Mouse (Mus musculus) G1E-ER4 (cell line): Measurements from ENCODE around the gene Pltp. TPM values are rescaled to one million over a fixed set of nuclear protein-coding genes. Genes with fewer than 3 reads are reported as not detected.

Experiments
- GATA1 ChIP-seq: IDR thresholded peaks from one replicate; pipeline ENCODE4 v1.8.0; 2012; ENCODE audit warnings: low read length, inconsistent platforms
- polyA plus RNA-seq: library from polyadenylated mRNA; stranded (reverse); fragments of >175 nt; gene quantifications from 2 replicates; pipeline ENCODE4 v1.2.3, GENCODE M21; 2012

The Pltp gene
- polyA plus RNA-seq, 1 experiment: not detected

DNA sequence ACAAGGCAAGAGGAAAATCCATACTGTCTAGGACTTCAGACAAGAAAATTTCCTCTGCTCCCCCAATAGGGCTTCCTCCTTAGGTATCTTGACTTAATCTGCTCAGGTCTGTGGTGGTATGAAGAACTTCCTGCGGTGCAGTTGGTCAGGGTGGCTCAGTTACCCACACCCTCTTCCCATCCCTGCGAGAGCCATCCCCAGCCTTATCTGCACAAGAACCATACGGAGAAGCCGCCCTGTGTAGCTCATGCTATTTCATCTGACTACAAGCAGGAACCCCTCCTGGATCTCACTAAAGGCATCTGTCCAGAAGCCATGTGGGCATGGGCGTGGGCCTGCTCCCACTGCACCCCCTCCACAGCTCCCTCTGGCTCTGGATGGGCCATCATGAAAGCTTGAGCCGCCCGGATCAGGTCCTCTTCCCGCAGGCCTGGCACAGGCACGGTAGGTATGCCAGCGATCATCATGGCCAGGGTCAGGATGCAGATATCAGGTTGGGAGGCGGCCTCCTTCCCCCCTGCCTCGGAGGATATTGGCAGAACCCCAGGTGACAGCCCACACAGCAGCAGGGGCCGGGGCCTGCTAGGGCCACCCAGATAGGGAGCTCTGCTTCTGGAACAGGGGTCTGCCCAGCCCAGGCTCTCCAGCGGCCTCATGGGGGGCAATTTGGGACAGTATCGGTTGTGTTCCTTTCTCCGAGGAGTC, 30.2 kb downstream of the Pltp start:
- no peak for TF ChIP-seq GATA1

- no peak for TF ChIP-seq GATA1
Measured at GRCm38 (mm10) chr2:164825521-164825920, 32.0 kb downstream of the Pltp start.

DNA sequence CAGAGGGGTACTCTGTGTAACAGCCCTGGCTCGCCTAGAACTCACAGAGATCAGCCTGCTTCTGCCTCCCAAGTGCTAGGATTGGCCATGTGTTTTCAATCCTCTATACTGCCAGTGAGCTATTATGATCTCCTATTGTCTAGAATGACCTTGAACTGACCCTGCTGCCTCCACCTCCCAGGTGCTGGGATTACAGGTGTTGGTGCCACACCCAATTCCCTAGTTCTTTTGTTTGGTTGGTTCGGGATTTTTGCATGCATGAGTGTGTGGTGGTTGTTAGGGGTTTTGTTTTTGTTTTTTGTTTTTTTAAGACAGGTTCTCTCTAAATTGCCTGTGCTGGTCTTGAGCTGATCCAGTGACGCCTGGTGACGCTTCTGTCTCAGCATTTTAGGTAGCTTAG, 33.5 kb downstream of the Pltp start:
- TF ChIP-seq GATA1: no peak

- TF ChIP-seq GATA1: no peak
Measured at GRCm38 (mm10) chr2:164823181-164823585, 34.3 kb downstream of the Pltp start.

- no peak for TF ChIP-seq GATA1
Measured at GRCm38 (mm10) chr2:164822636-164823165, 34.8 kb downstream of the Pltp start, which contains the start of gene Zswim1. Gene Zswim1 (plus strand): TSS chr2:164822686.

GRCm38 (mm10) chr2:164821060-164821459, 36.5 kb downstream of the Pltp start:
- no peak for TF ChIP-seq GATA1

- no peak for TF ChIP-seq GATA1
Measured at GRCm38 (mm10) chr2:164817703-164818102, 39.8 kb downstream of the Pltp start.

DNA sequence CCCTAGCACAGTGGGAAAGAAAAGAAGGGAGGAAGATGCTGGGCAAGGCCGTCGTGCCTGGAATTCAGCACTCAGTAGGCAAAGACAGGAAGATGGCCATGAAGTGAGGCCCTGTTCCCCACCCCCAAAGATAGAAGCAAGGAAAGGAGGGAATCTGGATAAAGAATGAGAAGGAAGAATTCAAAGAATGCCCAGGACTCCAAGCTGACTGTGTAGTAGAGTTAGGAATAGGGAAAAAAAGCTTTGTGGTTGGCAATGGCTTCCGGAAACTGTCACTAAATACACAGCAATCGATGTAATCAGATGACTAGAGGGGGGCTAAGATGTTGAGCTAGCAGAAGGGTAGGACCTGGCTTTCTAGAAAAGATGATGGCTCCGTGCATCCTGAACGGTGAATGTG, 40.3 kb downstream of the Pltp start:
- TF ChIP-seq GATA1: no peak

- TF ChIP-seq GATA1: no peak
Measured at GRCm38 (mm10) chr2:164815821-164816220, 41.7 kb downstream of the Pltp start.

GRCm38 (mm10) chr2:164815348-164815747, 42.2 kb downstream of the Pltp start:
- TF ChIP-seq GATA1: no peak

GRCm38 (mm10) chr2:164813557-164813956, 44.0 kb downstream of the Pltp start:
- no peak for TF ChIP-seq GATA1

GRCm38 (mm10) chr2:164806614-164807013, 50.9 kb downstream of the Pltp start:
- TF ChIP-seq GATA1: no peak

DNA sequence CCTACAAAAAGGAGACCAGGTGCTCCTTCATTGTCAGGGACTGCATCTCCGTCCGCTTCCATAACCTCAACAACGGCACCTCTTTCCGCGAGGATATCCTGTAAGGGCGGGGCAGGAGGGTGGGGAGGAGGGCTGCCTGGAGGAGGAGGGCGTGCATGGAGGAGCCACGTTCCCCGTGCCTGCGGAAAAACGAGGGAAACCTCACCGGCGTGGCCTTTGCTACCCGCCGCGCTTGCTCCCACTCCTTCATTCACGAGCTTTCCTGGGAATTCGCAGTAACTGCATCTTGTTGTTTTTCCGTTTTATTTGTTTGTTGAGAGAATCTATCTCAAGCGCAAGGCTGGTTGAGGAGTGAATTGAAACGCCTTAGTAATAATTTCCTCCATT, 52.2 kb downstream of the Pltp start:
- TF ChIP-seq GATA1: no peak

DNA sequence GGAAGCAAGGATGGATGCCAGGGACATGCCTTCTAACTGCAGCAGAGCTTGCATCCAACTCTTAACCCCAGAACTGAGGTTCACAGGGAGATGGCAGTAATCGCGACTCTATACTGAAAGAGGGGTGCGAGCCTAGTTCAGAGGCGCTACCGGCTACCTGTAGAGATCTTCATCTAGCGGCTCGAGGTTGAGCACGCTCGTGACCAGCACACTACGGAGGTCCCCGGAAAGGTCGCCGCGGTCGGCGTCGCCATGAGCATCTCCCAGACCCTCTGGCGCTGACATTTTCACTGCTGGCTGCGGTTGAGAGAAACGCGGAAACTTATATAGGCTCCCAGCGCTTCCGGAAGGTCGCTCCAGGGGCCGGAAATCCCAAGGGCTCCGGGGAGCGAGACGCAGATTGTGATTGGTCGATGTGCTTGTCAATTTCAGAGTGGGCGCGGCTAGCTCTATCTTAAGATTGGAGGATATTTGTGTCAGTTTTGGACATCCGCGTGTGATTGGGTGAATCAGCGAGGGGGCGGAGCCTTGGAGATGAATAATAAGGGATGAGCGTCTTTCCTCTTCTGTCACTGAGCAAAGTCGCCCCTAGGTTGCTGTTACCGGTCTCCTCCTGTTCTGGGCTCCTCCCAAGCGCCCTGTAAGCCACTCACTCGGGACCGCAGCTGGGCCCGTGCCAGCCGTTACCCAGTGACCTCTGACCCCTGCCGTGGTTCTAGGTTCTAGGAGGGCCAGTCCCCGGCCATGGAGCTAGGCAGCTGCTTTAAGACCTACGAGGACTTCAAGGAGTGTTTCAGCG, 52.8 kb downstream of the Pltp start, which contains the start of the genes Acot8 and Zswim3:
Acot8 (minus strand) TSS at position 350 of the 799 bp plus-strand sequence.
Zswim3 (plus strand) TSS at position 566 of the 799 bp plus-strand sequence.
- TF ChIP-seq GATA1: no peak

DNA sequence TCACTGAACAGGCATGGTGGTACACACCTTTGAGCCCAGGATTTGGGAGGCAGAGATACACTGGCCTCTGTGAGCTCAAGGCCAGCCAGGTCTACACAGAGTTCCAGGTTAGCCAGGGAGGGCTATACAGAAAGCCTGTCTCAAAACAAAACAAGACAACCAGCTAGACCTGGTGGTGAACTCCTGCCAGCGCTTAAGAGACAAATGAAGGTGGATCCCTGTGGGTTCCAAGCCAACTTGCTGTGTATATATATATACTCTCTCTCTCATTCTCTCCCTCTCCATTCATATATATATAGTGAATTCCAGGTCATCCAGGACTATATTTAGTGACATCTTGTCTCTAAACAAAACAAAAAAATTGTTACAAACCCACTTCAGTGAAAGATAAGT, 53.6 kb downstream of the Pltp start:
- TF ChIP-seq GATA1: no peak

DNA sequence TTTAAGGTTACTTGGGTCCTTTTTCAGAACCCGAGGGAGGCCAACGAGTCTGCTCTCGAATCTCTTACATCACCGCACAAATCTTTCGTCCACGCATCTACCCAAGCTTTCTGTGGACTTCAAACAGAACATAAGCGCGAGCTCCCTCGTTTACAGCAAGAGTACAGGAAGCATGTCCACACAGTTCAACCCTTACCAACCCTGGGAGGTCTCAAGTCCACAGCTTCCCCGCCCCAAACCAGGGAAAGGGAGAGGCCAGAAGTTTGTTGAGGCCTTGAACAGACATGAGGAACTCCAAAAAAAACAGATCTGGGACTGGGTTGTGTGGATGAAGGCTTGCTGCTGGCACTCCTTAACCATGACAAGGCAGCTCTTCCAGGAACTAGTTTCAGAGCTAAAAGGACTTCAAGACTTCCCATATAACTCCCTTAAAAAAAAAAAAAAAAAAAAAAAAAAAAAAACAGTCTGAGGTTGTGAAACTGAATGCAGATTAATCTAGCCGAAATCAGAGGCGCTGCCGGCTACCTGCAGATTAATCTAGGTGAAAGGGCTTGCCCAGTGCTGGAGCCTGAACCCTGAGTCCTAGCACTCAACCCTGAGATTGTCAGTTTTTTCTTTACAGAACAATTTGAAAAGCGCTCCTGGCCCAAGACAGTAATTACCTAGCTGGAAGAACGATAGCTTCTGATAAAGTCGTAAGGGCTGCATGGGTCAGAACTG, 54.1 kb downstream of the Pltp start:
- TF ChIP-seq GATA1: no peak
